Mouse (Mus musculus) embryo, embryonic 11 days (tissue): ENCODE measurements around the gene Ptpro.

Experiments
- DNase-seq: peaks from one replicate; pipeline ENCODE4 v3.0.0-alpha.2; 2015

Gene Ptpro

GRCm38 (mm10) chr6:137504052-137504451, 251.9 kb downstream of the Ptpro start:
- DNase-seq, result no peak

GRCm38 (mm10) chr6:137505555-137506227, 253.6 kb downstream of the Ptpro start:
- no peak for DNase-seq

GRCm38 (mm10) chr6:137506563-137506962, 254.4 kb downstream of the Ptpro start:
- no peak for DNase-seq

- no peak for DNase-seq
These were observed 256.8 kb downstream of the Ptpro start for GRCm38 (mm10) chr6:137508936-137509335.

GRCm38 (mm10) chr6:137509341-137510045, 257.4 kb downstream of the Ptpro start:
- DNase-seq, result no peak

- DNase-seq, result no peak
These were observed 260.6 kb downstream of the Ptpro start for GRCm38 (mm10) chr6:137512753-137513152.
